ENCODE assay signal across 9 mouse cellular contexts in genomic region chr7:80901541-80902274, GRCm38 (mm10). TPM values are rescaled to one million over a fixed set of nuclear protein-coding genes. Genes with fewer than 3 reads are reported as not detected.
DNase-seq lines count a peak whose midpoint lies in the region; ATAC-seq and TF ChIP-seq lines count a peak whose summit lies in the region.
"Had no signal": no experiment of that assay in that cellular context is flagged by ENCODE, and none has a peak within 500 bp of the region (broad histone marks: within the 10 kb centered on the region; RNA-seq: fewer than 3 reads in every experiment).

No protein-coding gene starts in this region.

- no peaks in the 10 kb centered on the region for H3K27me3 ChIP-seq in neural tube, embryonic 11.5 days (ENCODE audit: control insufficient read depth, insufficient read depth, low read length)
- no peaks in the 10 kb centered on the region for H3K27me3 ChIP-seq in kidney, postnatal 0 days (ENCODE audit: insufficient read depth, low read length)
- H3K27me3 ChIP-seq in myocyte (ENCODE audit: control insufficient read depth, insufficient read depth, insufficient read length), result no peaks in the 10 kb centered on the region

- peak overlapping the region; percentile 62 for H3ac ChIP-seq in myocyte (ENCODE audit: control insufficient read depth, insufficient read length)

- ATAC-seq in neural tube, embryonic 11.5 days (ENCODE audit: insufficient read depth, low FRiP score, low TSS enrichment), result no peak
- ATAC-seq in erythroid progenitor cell, adult 5-6 weeks (replicated peaks; ENCODE audit: low FRiP score, poor library complexity, severe bottlenecking), result 0 out of 2 replicates have a peak, but pooled peaks have one; percentile 4
- no peak for ATAC-seq in kidney, postnatal 0 days (replicated peaks; ENCODE audit: low FRiP score, low read depth)

- H3K4me3 ChIP-seq in neural tube, embryonic 11.5 days (ENCODE audit: low read depth, low read length), result peak overlapping the region; percentile 77
- H3K4me3 ChIP-seq in kidney, postnatal 0 days (replicated peaks; ENCODE audit: low read depth, low read length), result peak overlapping the region; percentile 63
- peak overlapping the region; percentile 69 for H3K4me3 ChIP-seq in myocyte

- no peak for TF ChIP-seq POLR2A in myocyte (IDR thresholded peaks at IDR 0.05; ENCODE audit: insufficient read length, low read depth)

- DNase-seq in neural tube, embryonic 11.5 days (ENCODE audit: low spot score), result no peak
- no peak for DNase-seq in neural tube, embryonic 10.5 days (ENCODE audit: extremely low spot score, low spot score)
- DNase-seq in kidney, postnatal 0 days (ENCODE audit: low spot score), result no peak
- no peak for DNase-seq in right cerebral cortex, postnatal 10 days (ENCODE audit: low spot score in 2 of 2)
- DNase-seq in right cerebral cortex, adult 18-20 months, result no peak
- DNase-seq in ovary, adult 18-20 months (ENCODE audit: low spot score), result no peak

- no peak for TF ChIP-seq CTCF in kidney, postnatal 0 days (IDR thresholded peaks at IDR 0.05; ENCODE audit: low read depth)

- 32% methylated on average over 15 of the region's 15 CpGs for WGBS in neural tube, embryonic 11.5 days
- 23% methylated on average over 15 of the region's 15 CpGs for WGBS in kidney, postnatal 0 days

- no peak overlapping the region for H3K27ac ChIP-seq in neural tube, embryonic 11.5 days (ENCODE audit: low read depth, low read length)
- peak overlapping the region; percentile 93 for H3K27ac ChIP-seq in kidney, postnatal 0 days

- H3K79me2 ChIP-seq in myocyte (ENCODE audit: control insufficient read depth, insufficient read depth), result no peaks in the 10 kb centered on the region

- peaks cover 6% of the 10 kb centered on the region; the same call in 1 of the 2 replicates for H3K4me1 ChIP-seq in neural tube, embryonic 11.5 days (ENCODE audit: control insufficient read depth, insufficient read depth, low read length)
- H3K4me1 ChIP-seq in kidney, postnatal 0 days (replicated peaks; ENCODE audit: insufficient read depth, low read length), result peaks cover 16% of the 10 kb centered on the region

- peak overlapping the region; percentile 91 for H3K4me2 ChIP-seq in neural tube, embryonic 11.5 days (ENCODE audit: low read depth)
- H3K4me2 ChIP-seq in kidney, postnatal 0 days (ENCODE audit: low read length), result peak overlapping the region; percentile 70
- H3K4me2 ChIP-seq in myocyte (ENCODE audit: low read depth), result peak overlapping the region; percentile 93

- H3K9me3 ChIP-seq in neural tube, embryonic 11.5 days (ENCODE audit: control insufficient read depth, low read length), result no peaks in the 10 kb centered on the region
- no peaks in the 10 kb centered on the region for H3K9me3 ChIP-seq in kidney, postnatal 0 days (replicated peaks; ENCODE audit: low read length)

- H3K36me3 ChIP-seq in neural tube, embryonic 11.5 days (ENCODE audit: control insufficient read depth, insufficient read depth, low read length), result peaks cover 5% of the 10 kb centered on the region; the same call in 1 of the 2 replicates
- H3K36me3 ChIP-seq in kidney, postnatal 0 days (ENCODE audit: insufficient read depth, low read length), result 0 out of 2 replicates have a peak, but pooled peaks cover 7% of the 10 kb centered on the region
- H3K36me3 ChIP-seq in myocyte (ENCODE audit: control insufficient read depth, insufficient read depth), result no peaks in the 10 kb centered on the region

- H3K9ac ChIP-seq in neural tube, embryonic 11.5 days (ENCODE audit: low read length), result peak overlapping the region; percentile 77
- peak overlapping the region; percentile 66 for H3K9ac ChIP-seq in kidney, postnatal 0 days (ENCODE audit: low read depth, low read length)

TF ChIP-seq in myocyte, 11 proteins besides CTCF, POLR2A, EP300 and RAD21:
- no peak for TF ChIP-seq USF1 (IDR thresholded peaks at IDR 0.05; ENCODE audit: low read depth)
- no peak for TF ChIP-seq POLR2AphosphoS2 (IDR thresholded peaks at IDR 0.05; ENCODE audit: insufficient read length, low read depth)
- no peak for TF ChIP-seq TCF12 (IDR thresholded peaks at IDR 0.05; ENCODE audit: insufficient read depth, poor library complexity, severe bottlenecking)
- no peak for TF ChIP-seq E2F4 (IDR thresholded peaks at IDR 0.05; ENCODE audit: insufficient read depth)
- TF ChIP-seq MYOG (IDR thresholded peaks at IDR 0.05; ENCODE audit: control insufficient read depth in 1 of 3, insufficient read depth in 1 of 3, insufficient read length in 2 of 3, low read depth in 2 of 3), result no peak

RNA-seq across cellular contexts. Expression of gene Wdr73, which starts 0.6 kb away (rescaled TPM):
- polyA plus RNA-seq in neural tube, embryonic 11.5 days (2014; fragmentation: Nextera tagmentation; extraction: Ambion mirVana), result 37.7 and 41.8 TPM in 2 replicates
- 4.0 and 9.6 TPM in 2 replicates for total RNA-seq in erythroid progenitor cell, adult 5-6 weeks (2015; ENCODE audit: low replicate concordance)
- 1.6 and 4.1 TPM in 2 replicates for total RNA-seq in erythroid progenitor cell, adult 5-6 weeks (2017; ENCODE audit: low replicate concordance)
- 29.8 and 32.9 TPM in 2 replicates for polyA plus RNA-seq in kidney, postnatal 0 days (2015; fragmentation: Nextera tagmentation; extraction: Ambion mirVana)
- polyA plus RNA-seq in myocyte (2012; fragmentation: generic; extraction: Trizol), result 15.1 TPM

RNA-seq across cellular contexts. Expression of gene Nmb, which starts 3.2 kb away (rescaled TPM):
- 5.1 TPM in 2 replicates for polyA plus RNA-seq in neural tube, embryonic 11.5 days (2014; fragmentation: Nextera tagmentation; extraction: Ambion mirVana)
- total RNA-seq in erythroid progenitor cell, adult 5-6 weeks (2015; ENCODE audit: low replicate concordance), result 17.6 TPM in 1 of 2 replicates, not detected in the other
- 2.9 TPM in 1 of 2 replicates, not detected in the other for total RNA-seq in erythroid progenitor cell, adult 5-6 weeks (2017; ENCODE audit: low replicate concordance)
- polyA plus RNA-seq in kidney, postnatal 0 days (2015; fragmentation: Nextera tagmentation; extraction: Ambion mirVana), result 9.3 and 10.5 TPM in 2 replicates
- polyA plus RNA-seq in myocyte (2012; fragmentation: generic; extraction: Trizol), result 0.98 TPM
- total RNA-seq: common myeloid progenitor, adult 5-6 weeks had no signal

RNA-seq across cellular contexts. Expression of gene Zscan2, which starts 41.0 kb away (rescaled TPM):
- 4.2 and 4.9 TPM in 2 replicates for polyA plus RNA-seq in neural tube, embryonic 11.5 days (2014; fragmentation: Nextera tagmentation; extraction: Ambion mirVana)
- total RNA-seq in erythroid progenitor cell, adult 5-6 weeks (2015; ENCODE audit: low replicate concordance), result not detected in 2 replicates
- total RNA-seq in erythroid progenitor cell, adult 5-6 weeks (2017; ENCODE audit: low replicate concordance), result 0.51 and 2.9 TPM in 2 replicates
- polyA plus RNA-seq in kidney, postnatal 0 days (2015; fragmentation: Nextera tagmentation; extraction: Ambion mirVana), result 2.7 TPM in 2 replicates
- 6.3 TPM for polyA plus RNA-seq in myocyte (2012; fragmentation: generic; extraction: Trizol)

RNA-seq across cellular contexts. Expression of gene Sec11a, which starts 45.9 kb away (rescaled TPM):
- polyA plus RNA-seq in neural tube, embryonic 11.5 days (2014; fragmentation: Nextera tagmentation; extraction: Ambion mirVana), result 181 and 196 TPM in 2 replicates
- 59.5 and 114 TPM in 2 replicates for total RNA-seq in erythroid progenitor cell, adult 5-6 weeks (2015; ENCODE audit: low replicate concordance)
- total RNA-seq in erythroid progenitor cell, adult 5-6 weeks (2017; ENCODE audit: low replicate concordance), result 60.1 and 88.2 TPM in 2 replicates
- 222 and 226 TPM in 2 replicates for polyA plus RNA-seq in kidney, postnatal 0 days (2015; fragmentation: Nextera tagmentation; extraction: Ambion mirVana)
- polyA plus RNA-seq in myocyte (2012; fragmentation: generic; extraction: Trizol), result 95.7 TPM
